Mouse (Mus musculus) fat pad, adult 2 months (tissue): ENCODE data around the gene Glra3.

Experiments used
- DNase-seq: peaks from one replicate; pipeline ENCODE4 v3.0.0-alpha.2; 2011; ENCODE audit warnings: low read depth, low spot score; ENCODE audit errors: extremely low read depth

Gene Glra3

DNA sequence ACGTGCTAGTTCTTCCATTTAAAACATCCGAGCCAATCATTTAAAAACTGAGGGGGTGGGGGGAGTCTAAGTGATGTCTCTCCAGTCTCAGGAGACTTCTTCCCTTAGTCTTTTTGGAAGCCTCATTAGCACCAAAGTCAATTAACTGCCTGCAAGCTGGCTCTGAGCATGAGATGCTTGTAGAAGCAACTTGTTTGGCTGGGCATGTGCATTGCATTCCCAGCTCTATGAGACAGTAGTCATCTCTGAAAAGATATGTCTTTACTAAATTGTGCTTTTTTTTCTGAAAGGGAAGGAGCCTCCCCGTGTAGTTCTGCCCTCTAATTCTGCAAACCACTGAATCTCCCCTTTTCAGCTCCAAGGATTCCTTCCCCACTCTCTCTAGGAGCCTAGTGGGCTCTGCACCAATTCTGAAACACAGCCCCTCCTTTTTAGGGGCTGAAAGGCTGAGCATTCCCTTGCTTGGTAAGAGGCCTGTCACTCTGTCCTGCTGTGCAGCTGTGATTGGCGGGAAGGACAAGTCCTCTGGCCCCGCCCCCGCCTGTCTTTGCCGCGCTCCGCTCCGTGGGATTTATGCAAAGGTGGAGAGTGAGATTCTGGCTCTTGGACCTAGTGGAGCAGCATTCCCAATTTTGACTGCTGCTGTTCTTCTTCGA is at the start of gene Glra3:
TSS of gene Glra3 (plus strand) at position 591 of the 656 bp plus-strand sequence.
- no peak for DNase-seq

DNA sequence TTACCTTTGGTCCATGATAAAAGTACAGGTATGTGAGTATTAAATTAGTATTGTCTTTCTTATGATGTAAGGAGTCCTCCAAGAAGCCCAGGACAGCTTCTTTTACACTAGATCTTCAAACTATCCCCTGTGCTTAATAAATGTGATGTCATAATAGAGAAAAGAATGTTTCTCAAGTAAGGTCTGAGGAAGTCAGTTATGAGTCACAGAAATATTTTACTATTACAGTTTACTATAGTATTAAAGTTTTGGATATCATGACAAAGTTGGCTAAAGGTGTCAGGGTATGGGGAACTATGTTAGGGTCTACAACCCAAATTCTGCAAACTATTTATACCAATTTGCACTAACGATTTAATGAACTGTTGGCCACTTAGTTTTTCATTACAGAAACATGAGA is 33.4 kb upstream of the Glra3 start, which contains the start of gene Adam29:
TSS of gene Adam29 (minus strand) at position 101 of the 400 bp plus-strand sequence.
- no peak for DNase-seq

DNA sequence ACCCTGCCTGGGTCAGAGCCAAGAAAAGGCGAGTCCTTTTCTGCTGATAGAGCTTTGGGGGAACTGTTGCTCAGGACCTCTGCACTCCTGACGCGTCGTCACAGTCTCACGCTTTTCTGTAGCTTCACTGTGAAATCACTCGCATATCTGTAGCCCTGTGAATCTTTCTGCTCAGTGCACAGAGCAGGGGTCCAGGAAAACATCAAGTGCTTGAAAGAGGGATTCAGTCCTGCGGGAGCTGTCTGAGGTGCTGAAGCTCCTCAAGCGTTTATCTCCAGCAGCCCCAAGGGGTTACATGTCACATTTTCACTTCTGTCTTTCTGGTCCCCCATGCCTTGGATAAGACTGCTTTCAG is 243 bp downstream of the Glra3 start:
- DNase-seq: no peak

DNA sequence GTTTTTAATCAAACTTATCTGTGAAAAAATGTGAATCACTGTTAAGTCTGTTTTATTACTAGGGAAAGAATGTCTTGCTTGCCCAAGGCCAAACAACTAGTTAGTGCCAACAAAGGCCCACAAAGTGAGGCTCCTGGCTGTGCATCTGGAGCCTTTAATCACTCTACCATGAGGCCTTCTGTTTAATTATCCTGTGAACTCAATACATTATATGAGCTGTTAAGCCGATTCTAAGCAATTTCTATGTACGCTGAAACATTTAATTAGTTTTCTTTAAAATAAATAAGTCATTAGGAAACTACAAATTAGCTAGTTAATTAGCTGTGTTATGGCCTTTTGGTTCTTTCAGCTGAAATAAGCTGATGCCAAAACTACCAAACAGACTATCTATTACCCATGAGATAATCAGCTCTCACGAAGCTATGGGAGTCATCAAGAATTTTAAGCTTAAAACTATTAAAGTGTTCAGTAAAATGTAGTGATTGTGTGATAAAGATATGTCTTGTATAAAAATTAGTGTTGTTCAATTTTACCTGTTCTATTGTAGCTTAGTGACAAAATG is 24.6 kb downstream of the Glra3 start:
- DNase-seq: no peak

DNA sequence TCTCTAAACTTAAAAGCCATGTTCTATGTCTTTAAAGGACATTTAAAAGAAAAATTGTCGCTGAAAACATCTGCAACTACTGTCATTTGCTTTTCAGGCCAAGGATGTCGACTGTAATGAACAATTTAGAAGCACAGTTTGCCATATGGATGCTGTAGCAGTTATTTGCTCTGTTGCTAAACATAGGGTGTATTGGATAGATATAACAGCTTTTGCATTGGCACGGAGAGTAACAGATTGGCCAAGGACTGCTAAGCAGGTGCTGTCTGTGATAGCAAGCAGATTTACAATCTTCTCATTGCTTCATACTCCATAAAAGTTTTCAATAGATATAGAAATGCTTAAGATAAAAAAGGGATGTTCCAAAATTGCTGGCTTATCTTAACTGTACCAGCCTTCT is 57.6 kb downstream of the Glra3 start:
- no peak for DNase-seq

DNA sequence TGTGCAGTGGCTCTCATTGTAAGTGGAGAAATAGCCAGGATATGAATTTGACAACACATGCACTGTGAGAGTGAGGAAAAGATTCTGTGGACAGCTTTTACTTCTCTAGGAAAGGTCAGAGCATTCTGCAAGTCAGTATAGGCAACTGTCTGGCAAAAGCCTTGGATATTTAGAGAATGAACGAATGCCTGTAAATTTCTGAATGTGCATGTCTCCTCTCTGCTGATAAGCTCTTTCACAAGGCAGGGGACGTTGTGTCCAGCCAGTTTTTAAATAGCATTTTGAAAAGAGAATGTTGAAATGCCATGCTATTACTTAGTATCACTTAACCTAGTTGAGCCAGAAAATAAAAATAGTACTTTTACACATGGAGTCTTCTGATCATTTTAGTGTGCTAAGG is 114.1 kb downstream of the Glra3 start:
- no peak for DNase-seq

DNA sequence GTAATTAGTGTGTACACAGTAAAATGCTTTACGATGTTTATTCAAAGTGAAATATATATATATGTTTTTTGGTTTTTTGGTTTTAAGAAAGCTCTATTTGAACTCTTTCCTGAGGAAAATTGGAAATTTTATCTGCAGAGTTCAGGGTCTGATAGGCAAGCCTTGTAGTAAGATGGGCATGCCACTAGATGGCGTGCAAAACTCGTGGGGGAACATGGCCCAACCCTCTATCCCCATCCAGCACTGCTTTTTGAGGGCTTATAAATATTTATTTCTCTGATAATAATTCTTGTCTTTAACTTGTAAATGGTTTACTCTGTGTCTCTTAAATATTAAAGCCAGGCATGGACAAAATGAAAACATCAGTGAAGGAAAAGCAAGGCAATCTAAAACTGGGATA is 122.8 kb downstream of the Glra3 start:
- no peak for DNase-seq

DNA sequence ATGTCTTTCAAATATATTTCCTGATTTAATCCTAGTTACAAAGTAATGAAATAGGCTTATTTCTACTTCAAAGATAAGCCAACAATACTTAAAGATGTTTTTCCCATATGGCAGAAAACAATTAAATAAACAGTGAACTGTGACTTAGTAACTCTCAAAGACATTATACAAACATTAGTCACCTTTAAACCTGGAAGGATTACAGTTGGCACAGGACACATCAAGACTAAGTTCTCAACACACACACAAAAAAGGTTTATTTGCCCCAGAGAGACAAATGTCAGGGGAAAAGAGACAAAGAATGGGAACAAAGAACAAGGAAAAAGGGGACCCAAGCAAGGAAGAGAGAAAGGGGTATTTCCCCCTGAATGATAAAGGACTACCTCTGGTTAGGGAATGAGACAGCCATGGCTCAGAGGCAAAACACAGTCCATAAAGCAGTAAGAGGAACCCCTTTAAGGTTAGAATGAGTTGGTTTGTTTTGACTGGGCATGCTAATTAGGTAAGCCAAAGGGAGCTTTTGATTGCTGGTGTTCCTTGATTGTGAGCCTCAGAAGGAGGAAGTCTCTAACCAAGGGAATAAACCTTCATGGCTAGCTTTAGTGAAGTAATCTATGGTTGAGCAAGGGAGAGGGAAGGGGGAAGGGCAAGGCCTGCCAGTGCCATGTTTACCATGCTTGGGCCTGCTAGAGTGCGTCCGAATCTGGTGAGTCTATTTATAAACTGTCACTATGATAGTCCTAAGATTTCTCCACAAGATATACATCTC is 130.4 kb downstream of the Glra3 start:
- no peak for DNase-seq

DNA sequence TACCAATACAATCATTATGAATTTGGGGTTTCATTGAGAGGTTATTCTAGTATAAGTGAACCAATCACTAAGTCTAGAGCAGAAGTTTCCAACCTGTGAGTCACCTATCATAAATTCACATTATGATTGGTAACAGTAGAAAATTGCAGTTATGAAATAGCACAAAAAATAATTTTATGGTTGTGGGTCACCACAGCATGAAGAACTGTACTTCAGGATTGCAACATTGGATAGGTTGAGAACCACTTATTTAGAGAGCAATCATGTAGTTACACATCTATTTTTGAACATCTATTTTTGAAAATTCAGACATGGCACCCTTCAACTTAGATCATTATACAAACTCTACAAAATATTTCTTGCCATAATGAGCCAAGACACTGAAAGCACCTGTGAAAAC is 143.4 kb downstream of the Glra3 start:
- no peak for DNase-seq

DNA sequence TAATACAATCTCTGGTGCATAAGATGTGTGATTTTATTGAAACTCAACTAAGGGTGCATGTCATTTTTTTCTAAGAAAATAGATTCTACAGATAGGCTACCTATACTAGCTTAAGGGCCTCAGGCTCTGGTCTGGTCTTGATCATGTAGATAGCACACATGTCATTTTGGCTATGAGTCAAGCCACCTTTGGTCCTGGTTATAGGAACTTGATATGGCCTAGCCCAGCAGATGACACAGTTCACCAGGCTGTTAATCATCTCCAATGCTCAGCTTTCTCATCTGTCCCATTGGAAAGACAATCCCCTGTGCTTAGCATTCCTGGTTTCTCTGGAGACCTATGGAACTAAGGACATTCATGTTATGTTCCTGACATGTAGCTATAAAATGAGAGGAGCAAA is 154.1 kb downstream of the Glra3 start:
- DNase-seq: no peak

DNA sequence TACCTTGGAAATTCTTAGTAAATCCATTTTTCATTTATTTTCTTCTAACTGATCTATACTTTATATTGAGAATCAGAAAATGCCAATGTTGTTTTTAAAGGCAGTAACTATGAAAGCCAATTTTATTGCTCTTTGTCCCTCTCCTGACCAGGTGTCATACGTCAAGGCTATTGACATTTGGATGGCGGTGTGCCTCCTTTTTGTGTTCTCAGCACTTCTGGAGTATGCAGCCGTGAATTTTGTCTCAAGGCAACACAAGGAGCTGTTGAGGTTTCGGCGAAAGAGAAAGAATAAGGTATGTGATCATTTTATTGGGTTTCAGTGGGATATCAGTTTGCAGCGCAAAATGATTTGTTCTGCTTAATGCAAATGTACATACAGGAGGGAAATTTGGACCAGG is 170.0 kb downstream of the Glra3 start:
- no peak for DNase-seq

DNA sequence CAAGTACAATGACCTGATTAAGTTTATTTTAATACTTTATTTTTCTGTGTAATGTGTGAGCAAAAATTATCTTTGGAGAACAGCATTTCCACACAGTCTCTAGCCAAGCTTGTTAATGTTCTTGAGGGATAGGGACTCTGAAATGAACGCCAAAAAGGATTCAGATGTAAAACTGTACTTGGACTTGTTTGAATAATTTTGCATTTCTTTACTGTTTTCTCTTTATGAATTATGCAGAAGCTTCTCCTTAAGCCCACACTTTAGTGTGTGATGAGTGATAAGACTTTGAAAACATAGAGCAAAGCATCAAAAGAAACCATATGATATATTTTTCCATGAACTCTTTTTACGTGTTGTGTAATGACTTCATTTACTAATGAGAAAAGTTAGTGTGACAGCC is 189.1 kb downstream of the Glra3 start:
- no peak for DNase-seq

DNA sequence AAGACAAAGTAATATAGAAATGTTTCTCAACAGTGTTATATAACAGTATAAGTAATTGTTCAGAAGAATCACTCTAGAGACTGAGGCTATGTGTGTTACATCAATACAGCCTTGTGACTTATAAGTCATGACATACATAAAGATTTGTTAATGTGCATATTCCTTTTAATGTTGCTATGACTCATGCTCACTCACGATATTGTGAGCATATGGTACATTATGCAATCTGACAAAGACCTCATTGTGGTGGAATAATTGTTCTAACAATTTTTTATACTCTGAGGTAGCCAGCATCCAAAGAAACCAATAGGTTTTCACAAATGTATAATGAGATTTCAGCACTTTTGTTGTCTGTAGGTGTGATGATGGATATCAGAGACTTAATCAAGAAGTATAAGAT is 210.4 kb downstream of the Glra3 start:
- no peak for DNase-seq

DNA sequence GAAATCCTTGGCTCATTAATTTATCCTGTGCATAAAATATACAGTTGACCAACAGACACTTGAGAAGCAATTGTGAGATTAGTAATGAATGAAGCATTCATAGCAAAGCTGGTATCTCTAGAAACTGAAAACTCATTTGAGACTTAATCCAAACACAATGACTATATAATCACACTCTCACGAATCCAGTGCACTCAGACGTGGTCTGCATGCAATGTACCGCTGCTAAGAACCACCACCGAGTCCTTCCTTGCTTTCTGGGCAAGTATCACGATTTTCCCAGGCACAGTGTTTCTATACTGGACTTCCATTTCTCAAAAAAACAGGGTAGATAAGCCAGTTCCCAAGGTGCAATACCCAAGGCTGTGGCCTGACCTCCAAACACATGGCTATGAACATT is 211.3 kb downstream of the Glra3 start:
- no peak for DNase-seq

DNA sequence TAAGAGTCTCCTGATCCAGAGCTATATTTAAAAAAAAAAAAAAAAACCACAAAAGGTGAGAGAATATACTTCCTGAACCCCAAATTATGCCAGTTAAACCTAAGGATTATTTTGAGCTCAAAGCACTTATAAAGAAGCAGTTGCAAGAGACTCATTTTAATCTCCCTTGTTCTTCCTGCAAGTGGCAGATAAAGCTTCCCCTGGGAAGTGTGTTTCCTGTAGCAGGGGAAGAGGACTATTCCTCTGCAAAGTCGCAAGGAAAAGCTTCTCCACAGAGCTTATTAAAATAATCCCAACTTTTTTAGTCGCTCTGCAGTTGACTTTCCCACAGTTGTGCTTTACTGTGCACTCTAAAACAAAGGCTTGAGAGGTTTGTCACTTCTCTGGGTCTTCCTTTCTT is 218.7 kb downstream of the Glra3 start:
- DNase-seq: no peak
